Mouse (Mus musculus): ENCODE results near the gene Gm10985.

DNA sequence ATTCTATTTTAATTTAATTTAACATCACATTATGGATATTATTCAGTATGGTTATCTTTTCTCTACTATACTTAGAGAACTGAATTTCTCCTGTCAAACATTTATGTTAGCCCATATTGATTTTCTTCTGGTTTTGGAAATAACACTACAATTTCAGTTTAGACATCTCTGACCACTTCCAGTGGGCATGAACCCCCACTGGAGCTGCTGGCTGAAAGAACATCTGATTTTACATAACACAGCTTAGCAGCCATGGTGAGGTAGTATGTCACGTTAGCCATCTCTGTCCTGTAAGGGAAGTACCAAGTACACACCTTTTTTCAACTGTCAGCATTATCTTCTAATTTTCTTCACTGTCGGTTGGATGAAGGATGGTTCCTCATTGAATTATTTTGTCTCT lies at the start of gene Gm10985:
- no peak for TF ChIP-seq CTCF (IDR thresholded peaks at IDR 0.05)
- TF ChIP-seq POLR2A (IDR thresholded peaks at IDR 0.05; ENCODE audit: insufficient read depth, low read depth, low read length): no peak
